Comparison of ENCODE assay signal across 13 mouse cellular contexts in the genomic region with DNA sequence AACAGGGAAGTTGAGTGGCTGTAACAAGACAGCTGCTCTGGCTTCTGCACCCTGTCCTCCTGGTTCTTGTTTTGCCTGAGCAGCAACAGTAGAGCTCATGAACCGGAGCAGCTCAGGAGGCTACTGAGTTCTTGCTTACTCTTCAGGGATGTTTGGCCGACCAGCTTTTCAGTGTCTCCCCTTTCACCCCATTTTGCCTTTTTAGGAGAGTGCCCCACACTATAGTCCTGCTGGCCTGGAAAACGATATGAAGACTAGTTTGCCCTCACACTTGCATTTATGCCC. TPM values are rescaled to one million over a fixed set of nuclear protein-coding genes. Genes with fewer than 3 reads are reported as not detected.
DNase-seq lines count a peak whose midpoint lies in the region; ATAC-seq lines count a peak whose summit lies in the region.
"Had no signal": no experiment of that assay in that cellular context is flagged by ENCODE, and none has a peak within 500 bp of the region (broad histone marks: within the 10 kb centered on the region; RNA-seq: fewer than 3 reads in every experiment).

No protein-coding gene starts in this region.

- DNase-seq in kidney, adult 8-10 months, result no peak
- DNase-seq in left cerebral cortex, postnatal 4 days, result no peak
- DNase-seq: cerebellum, adult 9-11 months; gastrocnemius, postnatal 10 days had no signal

- H3K9ac ChIP-seq in kidney, embryonic 14.5 days (ENCODE audit: low read depth, low read length), result no peak overlapping the region
- H3K9ac ChIP-seq in intestine, embryonic 16.5 days (ENCODE audit: low read depth, low read length), result no peak overlapping the region
- H3K9ac ChIP-seq: embryonic facial prominence, embryonic 13.5 days; lung, embryonic 14.5 days had no signal

- peaks cover 23% of the 10 kb centered on the region for H3K4me1 ChIP-seq in kidney, embryonic 14.5 days (ENCODE audit: control insufficient read depth, insufficient read depth, low read length)
- peaks cover 19% of the 10 kb centered on the region for H3K4me1 ChIP-seq in intestine, embryonic 16.5 days (ENCODE audit: control insufficient read depth, insufficient read depth, low read length)

- no peak overlapping the region for H3K4me3 ChIP-seq in kidney, embryonic 14.5 days (ENCODE audit: low read length)
- H3K4me3 ChIP-seq in intestine, embryonic 16.5 days (ENCODE audit: low read length), result no peak overlapping the region
- H3K4me3 ChIP-seq: embryonic facial prominence, embryonic 13.5 days had no signal

- intact Hi-C loops in left cerebral cortex, postnatal 4 days (cut with DNase I), result no loop called here

- H3K27me3 ChIP-seq in kidney, embryonic 14.5 days (ENCODE audit: control insufficient read depth, insufficient read depth, low read length), result no peaks in the 10 kb centered on the region
- H3K27me3 ChIP-seq in intestine, embryonic 16.5 days (replicated peaks; ENCODE audit: control insufficient read depth, insufficient read depth, low read length), result no peaks in the 10 kb centered on the region
- H3K27me3 ChIP-seq: embryonic facial prominence, embryonic 13.5 days had no signal

- peak overlapping the region; percentile 43; the same call in 1 of the 2 replicates for H3K27ac ChIP-seq in kidney, embryonic 14.5 days (ENCODE audit: low read depth, low read length)
- no peak overlapping the region for H3K27ac ChIP-seq in intestine, embryonic 16.5 days (ENCODE audit: low read length)
- H3K27ac ChIP-seq: embryonic facial prominence, embryonic 13.5 days had no signal

- no peaks in the 10 kb centered on the region for H3K9me3 ChIP-seq in kidney, embryonic 14.5 days (ENCODE audit: control insufficient read depth, low read length)
- no peaks in the 10 kb centered on the region for H3K9me3 ChIP-seq in intestine, embryonic 16.5 days (ENCODE audit: control insufficient read depth, low read length)
- H3K9me3 ChIP-seq: embryonic facial prominence, embryonic 13.5 days had no signal

- no peaks in the 10 kb centered on the region for H3K36me3 ChIP-seq in kidney, embryonic 14.5 days (ENCODE audit: control insufficient read depth, insufficient read depth, low read length)
- no peaks in the 10 kb centered on the region for H3K36me3 ChIP-seq in intestine, embryonic 16.5 days (ENCODE audit: control insufficient read depth, insufficient read depth, low read length)
- H3K36me3 ChIP-seq: embryonic facial prominence, embryonic 13.5 days had no signal

- 0 out of 2 replicates have a peak, but pooled peaks have one; percentile 8 for ATAC-seq in kidney, embryonic 14.5 days (ENCODE audit: low FRiP score, low TSS enrichment)
- ATAC-seq in common myeloid progenitor, adult 5-6 weeks (replicated peaks; ENCODE audit: low read depth, poor library complexity, severe bottlenecking), result peak; percentile 28
- peak; percentile 34; the same call in 1 of the 2 replicates for ATAC-seq in intestine, embryonic 16.5 days
- peak; percentile 54 for ATAC-seq in megakaryocyte progenitor cell, adult 5-6 weeks (replicated peaks; ENCODE audit: poor library complexity)
- no peak for ATAC-seq in cerebellum, adult (ENCODE audit: insufficient number of reproducible peaks, low FRiP score, low TSS enrichment)
- ATAC-seq: forebrain, embryonic 14.5 days; midbrain, embryonic 16.5 days had no signal

- no peak overlapping the region for H3K4me2 ChIP-seq in kidney, embryonic 14.5 days (replicated peaks; ENCODE audit: low read depth, low read length)
- no peak overlapping the region for H3K4me2 ChIP-seq in intestine, embryonic 16.5 days (ENCODE audit: low read depth, low read length)
- H3K4me2 ChIP-seq: embryonic facial prominence, embryonic 13.5 days had no signal

- WGBS in kidney, embryonic 14.5 days, result 40% methylated on average over 3 of the region's 3 CpGs
- WGBS in intestine, embryonic 16.5 days, result 49% methylated on average over 3 of the region's 3 CpGs

RNA-seq across cellular contexts. Expression of gene Tbl1xr1, which starts 14.8 kb away (rescaled TPM):
- polyA plus RNA-seq in kidney, embryonic 14.5 days (2014; fragmentation: Nextera tagmentation; extraction: Ambion mirVana), result 20.6 and 39.7 TPM in 2 replicates
- 106 and 133 TPM in 2 replicates for total RNA-seq in common myeloid progenitor, adult 5-6 weeks (2017)
- polyA plus RNA-seq in intestine, embryonic 16.5 days (2015; fragmentation: Nextera tagmentation; extraction: Ambion mirVana), result 9.5 and 10.3 TPM in 2 replicates
- total RNA-seq in megakaryocyte progenitor cell, adult 5-6 weeks (2015), result 84.0 and 107 TPM in 2 replicates
- total RNA-seq in megakaryocyte progenitor cell, adult 5-6 weeks (2017), result 73.8 and 96.3 TPM in 2 replicates
- total RNA-seq in left cerebral cortex, postnatal 4 days (2021), result 100 to 1,000 TPM; 104 to 122 TPM
